Mouse (Mus musculus): ENCODE results near the gene Adgrl3.

DNA sequence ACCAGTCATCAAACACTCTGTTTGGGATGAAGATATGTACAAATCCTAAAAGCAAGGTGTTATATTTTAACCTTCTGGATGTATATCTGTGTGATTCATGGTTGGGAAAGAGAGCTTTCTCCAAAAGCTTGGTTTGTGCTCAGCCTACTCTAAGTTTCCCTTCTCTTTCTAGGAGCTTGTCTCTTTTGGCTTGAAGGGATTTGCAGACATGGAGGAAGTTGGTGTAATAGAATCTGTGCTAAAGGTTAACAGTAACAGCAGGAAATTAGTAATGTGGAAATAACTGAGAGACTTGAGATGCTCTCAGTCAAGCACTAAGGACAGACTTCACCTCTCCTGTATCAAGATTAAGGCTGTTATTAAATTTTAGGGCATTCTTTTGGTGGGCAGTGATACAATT is 17.2 kb downstream of the Adgrl3 start:
- TF ChIP-seq CTCF (IDR thresholded peaks at IDR 0.05; ENCODE audit: control insufficient read depth, insufficient read depth, insufficient read length) (no peak), USF1 (IDR thresholded peaks at IDR 0.05; ENCODE audit: low read depth) (no peak), FOSL1 (IDR thresholded peaks at IDR 0.05; ENCODE audit: insufficient read depth, low read length, poor library complexity, severe bottlenecking) (no peak)
